Mouse (Mus musculus) brain, embryonic 14.5 days (tissue): ENCODE data around the gene Olfr281.

ENCODE experiments used
- CTCF ChIP-seq: fragments of 200-500 bp; IDR thresholded peaks from 2 replicates; pipeline ENCODE4 v1.5.1; 2012; ENCODE audit warnings: inconsistent platforms, mild to moderate bottlenecking, moderate library complexity, borderline replicate concordance; ENCODE audit not compliant: insufficient read depth, insufficient read length; ENCODE audit errors: extremely low read depth
- POLR2A ChIP-seq: fragments of 200-500 bp; IDR thresholded peaks from 2 replicates; pipeline ENCODE4 v1.6.1; 2012; ENCODE audit warnings: mild to moderate bottlenecking, inconsistent platforms, borderline replicate concordance; ENCODE audit not compliant: poor library complexity, insufficient read depth, insufficient read length, severe bottlenecking; ENCODE audit errors: extremely low read depth

DNA sequence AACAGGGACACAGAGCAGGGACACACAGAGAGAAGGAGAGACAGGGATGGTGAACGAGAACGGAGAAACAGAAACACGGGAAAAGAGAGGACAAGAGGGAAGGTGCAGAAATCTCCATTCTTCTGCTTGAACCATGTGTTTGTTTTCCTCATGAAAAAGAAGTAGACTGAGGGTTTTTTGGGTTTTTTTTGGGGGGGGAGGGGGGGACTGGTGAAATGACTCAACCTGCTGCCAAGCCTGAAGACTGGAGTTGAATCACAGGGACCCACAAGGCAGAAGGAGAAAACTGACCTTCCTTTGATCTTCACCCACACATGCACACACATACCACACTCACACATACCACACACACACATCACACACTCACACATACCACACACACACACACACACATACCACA is 50.9 kb downstream of the Olfr281 start:
- TF ChIP-seq CTCF (no peak), POLR2A (no peak)
